Mouse (Mus musculus): ENCODE measurements around the gene Krt23.

GRCm38 (mm10) chr11:99463155-99463554, 29.8 kb downstream of the Krt23 start:
- TF ChIP-seq POLR2AphosphoS5 (IDR thresholded peaks at IDR 0.05; ENCODE audit: insufficient replicate concordance, low read depth, low read length), result no peak
- peak; percentile 48; the same call in 1 of the 2 replicates for TF ChIP-seq CTCF (IDR thresholded peaks at IDR 0.05; ENCODE audit: low read depth, low read length)
- no peak for TF ChIP-seq GATA1 (IDR thresholded peaks at IDR 0.05; ENCODE audit: borderline replicate concordance, low read length)
- TF ChIP-seq GATA2 (IDR thresholded peaks at IDR 0.05; ENCODE audit: borderline replicate concordance, low read depth, low read length), result no peak
- no peak for TF ChIP-seq TAL1 (conservative IDR thresholded peaks at IDR 0.05; ENCODE audit: low read depth, low read length)
